Comparison of ENCODE assay signal across 22 mouse cellular contexts in genomic region chr13:110688796-110689195, GRCm38 (mm10).
A peak's percentile ranks its signal among the peaks of the same experiment; 100 is the strongest.
DNase-seq lines count a peak whose midpoint lies in the region; ATAC-seq and TF ChIP-seq lines count a peak whose summit lies in the region.
"Had no signal": no experiment of that assay in that cellular context is flagged by ENCODE, and none has a peak within 500 bp of the region (broad histone marks: within the 10 kb centered on the region; RNA-seq: fewer than 3 reads in every experiment).

No protein-coding gene starts in this region.

- 17% methylated on average over 3 of the region's 3 CpGs for WGBS in midbrain, embryonic 10.5 days
- 18% methylated on average over 3 of the region's 3 CpGs for WGBS in midbrain, embryonic 15.5 days

- H3K9me3 ChIP-seq in midbrain, embryonic 10.5 days (replicated peaks): no peaks in the 10 kb centered on the region
- H3K9me3 ChIP-seq in midbrain, embryonic 15.5 days: no peaks in the 10 kb centered on the region
- H3K9me3 ChIP-seq: embryonic facial prominence, embryonic 10.5 days; embryonic facial prominence, embryonic 13.5 days; forebrain, embryonic 12.5 days; forebrain, embryonic 15.5 days; heart, embryonic 10.5 days; hindbrain, embryonic 12.5 days; hindbrain, embryonic 15.5 days had no signal

- TF ChIP-seq CTCF in brain, embryonic 14.5 days (IDR thresholded peaks at IDR 0.05; ENCODE audit: borderline replicate concordance, extremely low read depth, insufficient read depth, insufficient read length): no peak

- H3K4me1 ChIP-seq in midbrain, embryonic 10.5 days: peaks cover 12% of the 10 kb centered on the region
- H3K4me1 ChIP-seq in midbrain, embryonic 15.5 days: no peaks in the 10 kb centered on the region
- H3K4me1 ChIP-seq: forebrain, embryonic 12.5 days; hindbrain, embryonic 12.5 days had no signal

- H3K4me2 ChIP-seq in midbrain, embryonic 15.5 days: no peak overlapping the region
- H3K4me2 ChIP-seq: embryonic facial prominence, embryonic 13.5 days; forebrain, embryonic 12.5 days; forebrain, embryonic 15.5 days; hindbrain, embryonic 12.5 days; hindbrain, embryonic 15.5 days had no signal

- ATAC-seq in midbrain, embryonic 15.5 days (replicated peaks): no peak
- ATAC-seq: activated CD4-positive, CD25-positive, alpha-beta regulatory T cell, adult 4 months; forebrain, embryonic 15.5 days had no signal

- no peak overlapping the region for H3K9ac ChIP-seq in midbrain, embryonic 15.5 days
- H3K9ac ChIP-seq: embryonic facial prominence, embryonic 13.5 days; forebrain, embryonic 12.5 days; forebrain, embryonic 15.5 days; hindbrain, embryonic 12.5 days; hindbrain, embryonic 15.5 days had no signal

- no peak overlapping the region for H3K27ac ChIP-seq in midbrain, embryonic 10.5 days (replicated peaks)
- H3K27ac ChIP-seq in midbrain, embryonic 15.5 days: no peak overlapping the region
- H3K27ac ChIP-seq: embryonic facial prominence, embryonic 10.5 days; embryonic facial prominence, embryonic 13.5 days; forebrain, embryonic 12.5 days; forebrain, embryonic 15.5 days; heart, adult 2 months; heart, embryonic 10.5 days; hindbrain, embryonic 12.5 days; hindbrain, embryonic 15.5 days had no signal

- H3K36me3 ChIP-seq in midbrain, embryonic 10.5 days: no peaks in the 10 kb centered on the region
- H3K36me3 ChIP-seq in midbrain, embryonic 15.5 days (replicated peaks): no peaks in the 10 kb centered on the region
- H3K36me3 ChIP-seq: embryonic facial prominence, embryonic 10.5 days; embryonic facial prominence, embryonic 13.5 days; forebrain, embryonic 12.5 days; forebrain, embryonic 15.5 days; heart, embryonic 10.5 days; hindbrain, embryonic 12.5 days; hindbrain, embryonic 15.5 days had no signal

- no peak for TF ChIP-seq POLR2A in brain, embryonic 14.5 days (IDR thresholded peaks at IDR 0.05; ENCODE audit: borderline replicate concordance, extremely low read depth, insufficient read depth, insufficient read length, poor library complexity, severe bottlenecking)

- H3K27me3 ChIP-seq in midbrain, embryonic 10.5 days (ENCODE audit: low read depth, poor library complexity, severe bottlenecking): peaks cover 97% of the 10 kb centered on the region
- no peaks in the 10 kb centered on the region for H3K27me3 ChIP-seq in midbrain, embryonic 15.5 days (replicated peaks)
- H3K27me3 ChIP-seq: embryonic facial prominence, embryonic 13.5 days; forebrain, embryonic 12.5 days; forebrain, embryonic 15.5 days; hindbrain, embryonic 12.5 days; hindbrain, embryonic 15.5 days had no signal

- DNase-seq in cerebellum, postnatal 10 days: peak; percentile 59 to 70
- no peak for DNase-seq in cerebellum, adult 11 months
- peak; percentile 37 for DNase-seq in embryo, embryonic 10.5 days (ENCODE audit: low spot score)
- DNase-seq in embryo, embryonic 11 days: no peak
- peak; percentile 24 for DNase-seq in midbrain, embryonic 10.5 days (ENCODE audit: low spot score)
- peak; percentile 30 for DNase-seq in brain, embryonic 14.5 days (ENCODE audit: low read depth)
- DNase-seq: adrenal gland, adult 8-10 months; adrenal gland, postnatal 25 days; cerebellum, adult 2 months; cerebellum, adult 9-11 months; gastrocnemius, postnatal 25 days; heart, adult 2 months had no signal

- no peak overlapping the region for H3K4me3 ChIP-seq in midbrain, embryonic 10.5 days
- no peak overlapping the region for H3K4me3 ChIP-seq in midbrain, embryonic 15.5 days
- H3K4me3 ChIP-seq: embryonic facial prominence, embryonic 10.5 days; embryonic facial prominence, embryonic 13.5 days; erythroblast, embryonic 14.5 days; forebrain, embryonic 12.5 days; forebrain, embryonic 15.5 days; heart, adult 2 months; heart, embryonic 10.5 days; hindbrain, embryonic 12.5 days; hindbrain, embryonic 15.5 days had no signal

Comparison
In these comparisons a context has a peak if more than half of its experiments do, and no peak if none do; other contexts are left out.
1. DNase-seq: peak in cerebellum, postnatal 10 days (2 of 2), embryo, embryonic 10.5 days (single experiment), midbrain, embryonic 10.5 days (single experiment) and brain, embryonic 14.5 days (single experiment); none in cerebellum, adult 11 months (single experiment) and embryo, embryonic 11 days (single experiment).